Mouse (Mus musculus) MEL (cell line): ENCODE data around the gene Ndufaf3. TPM values are rescaled to one million over a fixed set of nuclear protein-coding genes. Genes with fewer than 3 reads are reported as not detected.

ENCODE experiments used
- DNase-seq: peaks from one replicate; pipeline ENCODE4 v3.0.0; 2011; ENCODE audit warnings: low read depth, low spot score
- H3K27ac ChIP-seq: 2 replicates; pipeline ENCODE4 v1.5.1; 2012; ENCODE audit warnings: low read depth, mild to moderate bottlenecking, control low read depth, low read length, moderate library complexity; ENCODE audit not compliant: control insufficient read depth
- H3K27me3 ChIP-seq, 2 experiments: fragments of 150-350 bp in 1 of 2; sonication (generic) in 1 of 2; 2 replicates each; pipeline ENCODE4 v1.6.1; 2012; ENCODE audit warnings: low read length in 2 of 2, mild to moderate bottlenecking in 2 of 2, improper control_type of control experiment in 1 of 2, moderate library complexity in 1 of 2; ENCODE audit not compliant: insufficient read depth in 2 of 2, control insufficient read depth in 1 of 2
- H3K36me3 ChIP-seq, 2 experiments: 2 replicates each; pipeline ENCODE4 v1.6.1; 2012 to 2014; ENCODE audit warnings: low read length in 2 of 2, improper control_type of control experiment in 1 of 2, inconsistent platforms in 1 of 2, mild to moderate bottlenecking in 1 of 2; ENCODE audit not compliant: insufficient read depth in 2 of 2, control insufficient read depth in 1 of 2
- H3K4me1 ChIP-seq, 2 experiments: fragments of 150-350 bp in 1 of 2; sonication (generic) in 1 of 2; 2 replicates each; pipeline ENCODE4 v1.6.1; 2012; ENCODE audit warnings: low read length in 2 of 2, improper control_type of control experiment in 1 of 2, mild to moderate bottlenecking in 1 of 2; ENCODE audit not compliant: insufficient read depth in 2 of 2, control insufficient read depth in 1 of 2
- H3K4me3 ChIP-seq, 2 experiments: fragments of 150-350 bp in 1 of 2; sonication (generic) in 1 of 2; 2 replicates each; pipeline ENCODE4 v1.5.1; 2012; ENCODE audit warnings: low read depth in 2 of 2, low read length in 2 of 2, mild to moderate bottlenecking in 2 of 2, moderate library complexity in 2 of 2, control low read depth in 1 of 2, improper control_type of control experiment in 1 of 2; ENCODE audit not compliant: control insufficient read depth in 1 of 2, insufficient read depth in 1 of 2
- H3K79me2 ChIP-seq: 2 replicates; pipeline ENCODE4 v1.6.1; 2012; ENCODE audit warnings: mild to moderate bottlenecking, low read length, moderate library complexity; ENCODE audit not compliant: control insufficient read depth, poor library complexity, insufficient read depth
- H3K9ac ChIP-seq: 2 replicates; pipeline ENCODE4 v1.6.1; 2012; ENCODE audit warnings: low read depth, mild to moderate bottlenecking, control low read depth, low read length, moderate library complexity; ENCODE audit not compliant: control insufficient read depth, poor library complexity, severe bottlenecking
- H3K9me3 ChIP-seq: fragments of 150-350 bp; sonication (generic); replicated peaks from 2 replicates; pipeline ENCODE4 v1.6.1; 2012; ENCODE audit warnings: mild to moderate bottlenecking, low read length, improper control_type of control experiment, moderate library complexity; ENCODE audit not compliant: insufficient read depth
- ELF1 ChIP-seq: IDR thresholded peaks from 2 replicates; pipeline ENCODE4 v1.6.1; 2014; ENCODE audit warnings: low read depth, mild to moderate bottlenecking, inconsistent platforms, low read length, improper control_type of control experiment, moderate library complexity
- EP300 ChIP-seq, 2 experiments: IDR thresholded peaks; 2 replicates each; pipeline ENCODE4 v1.6.1; 2011; ENCODE audit warnings: improper control_type of control experiment in 2 of 2, low read length in 2 of 2, low read depth in 1 of 2, mild to moderate bottlenecking in 1 of 2
- ETS1 ChIP-seq: IDR thresholded peaks from 2 replicates; pipeline ENCODE4 v1.6.1; 2012; ENCODE audit warnings: low read depth, mild to moderate bottlenecking, inconsistent platforms, low read length, improper control_type of control experiment, moderate library complexity
- JUND ChIP-seq: IDR thresholded peaks from 2 replicates; pipeline ENCODE4 v1.6.1; 2011; ENCODE audit warnings: low read depth, mild to moderate bottlenecking, improper control_type of control experiment, low read length
- KAT2A ChIP-seq: conservative IDR thresholded peaks from 2 replicates; pipeline ENCODE4 v1.6.1; 2012; ENCODE audit warnings: low read depth, low read length, improper control_type of control experiment, inconsistent platforms
- MAFK ChIP-seq: IDR thresholded peaks from 2 replicates; pipeline ENCODE4 v1.6.1; 2011; ENCODE audit warnings: low read depth, mild to moderate bottlenecking, low read length, improper control_type of control experiment, borderline replicate concordance
- MAX ChIP-seq: IDR thresholded peaks from 2 replicates; pipeline ENCODE4 v1.6.1; 2011; ENCODE audit warnings: low read length, improper control_type of control experiment
- MAZ ChIP-seq: IDR thresholded peaks from 2 replicates; pipeline ENCODE4 v1.6.1; 2012; ENCODE audit warnings: low read depth, mild to moderate bottlenecking, inconsistent platforms, low read length, improper control_type of control experiment
- MXI1 ChIP-seq: IDR thresholded peaks from 2 replicates; pipeline ENCODE4 v1.6.1; 2011; ENCODE audit warnings: mild to moderate bottlenecking, low read depth, low read length, improper control_type of control experiment
- NELFE ChIP-seq: IDR thresholded peaks from 2 replicates; pipeline ENCODE4 v1.6.1; 2011; ENCODE audit warnings: low read depth, low read length, improper control_type of control experiment
- NRF1 ChIP-seq: IDR thresholded peaks from 2 replicates; pipeline ENCODE4 v1.6.1; 2014; ENCODE audit warnings: low read depth, mild to moderate bottlenecking, inconsistent platforms, low read length, improper control_type of control experiment, moderate library complexity; ENCODE audit not compliant: poor library complexity, insufficient read depth, severe bottlenecking
- POLR2A ChIP-seq, 2 experiments: IDR thresholded peaks; 2 replicates each; pipeline ENCODE4 v1.6.1; 2011 to 2012; ENCODE audit warnings: low read length in 2 of 2, mild to moderate bottlenecking in 2 of 2, control low read depth in 1 of 2, improper control_type of control experiment in 1 of 2, low read depth in 1 of 2, moderate library complexity in 1 of 2; ENCODE audit not compliant: control insufficient read depth in 1 of 2, insufficient read depth in 1 of 2, poor library complexity in 1 of 2
- RAD21 ChIP-seq: IDR thresholded peaks from 2 replicates; pipeline ENCODE4 v1.6.1; 2011; ENCODE audit warnings: mild to moderate bottlenecking, low read depth, low read length, improper control_type of control experiment
- RCOR1 ChIP-seq: IDR thresholded peaks from 2 replicates; pipeline ENCODE4 v1.6.1; 2012; ENCODE audit warnings: low read depth, mild to moderate bottlenecking, inconsistent platforms, low read length, improper control_type of control experiment
- SIN3A ChIP-seq: IDR thresholded peaks from 2 replicates; pipeline ENCODE4 v1.6.1; 2012; ENCODE audit warnings: low read length, improper control_type of control experiment, inconsistent platforms
- TBP ChIP-seq: IDR thresholded peaks from 2 replicates; pipeline ENCODE4 v1.8.0; 2011; ENCODE audit warnings: low read depth, low read length, improper control_type of control experiment
- USF2 ChIP-seq, 2 experiments: IDR thresholded peaks; 2 replicates each; pipeline ENCODE4 v1.6.1; 2011 to 2012; ENCODE audit warnings: improper control_type of control experiment in 2 of 2, low read length in 2 of 2, borderline replicate concordance in 1 of 2, inconsistent platforms in 1 of 2, low read depth in 1 of 2, mild to moderate bottlenecking in 1 of 2; ENCODE audit not compliant: insufficient read depth in 1 of 2
- ZC3H11A ChIP-seq: IDR thresholded peaks from 2 replicates; pipeline ENCODE4 v1.6.1; 2012; ENCODE audit warnings: low read depth, mild to moderate bottlenecking, inconsistent platforms, low read length, improper control_type of control experiment
- ZKSCAN1 ChIP-seq: IDR thresholded peaks from 2 replicates; pipeline ENCODE4 v1.6.1; 2012; ENCODE audit warnings: low read depth, mild to moderate bottlenecking, inconsistent platforms, low read length, improper control_type of control experiment, moderate library complexity
- ZMIZ1 ChIP-seq: IDR thresholded peaks from 2 replicates; pipeline ENCODE4 v1.6.1; 2012; ENCODE audit warnings: low read depth, mild to moderate bottlenecking, inconsistent platforms, low read length, improper control_type of control experiment, moderate library complexity
- polyA plus RNA-seq, 2 experiments: library from polyadenylated mRNA; stranded (reverse) in 1 of 2; unstranded in 1 of 2; fragments of >175 nt in 1 of 2; fragments of >200 nt in 1 of 2; gene quantifications; 2 replicates each; pipeline versions ENCODE4 v1.2.1 to v1.2.4; 2012; ENCODE audit warnings: low replicate concordance in 2 of 2, low read depth in 1 of 2; ENCODE audit not compliant: insufficient read length in 2 of 2, insufficient read depth in 1 of 2, missing spikeins in 1 of 2
- total RNA-seq: library from RNA; depleted of rRNA; stranded (reverse); fragments of 300-350 nt; gene quantifications from 2 replicates; pipeline ENCODE4 v1.2.3, GENCODE M21; 2012

The Ndufaf3 gene
- total and polyA plus RNA-seq, 3 experiments: 38.0 to 66.8 TPM; not detected in 1

GRCm38 (mm10) chr9:108594354-108594753 is 27.1 kb upstream of the Ndufaf3 start:
- Histone ChIP-seq H3K4me1 (0 out of 4 replicates have a peak, but pooled peaks cover 0 to 2% of the 10 kb centered on the region in 2 experiments), H3K4me3 (no peak overlapping the region), H3K79me2 (no peaks in the 10 kb centered on the region), H3K9ac (no peak overlapping the region), H3K27ac (no peak overlapping the region), H3K36me3 (no peaks in the 10 kb centered on the region; a peak in 1 of 4 replicates), H3K27me3 (no peaks in the 10 kb centered on the region), H3K9me3 (no peaks in the 10 kb centered on the region)
- TF ChIP-seq ETS1 (no peak), POLR2A (IDR thresholded peaks at IDR 0.05; ENCODE audit: control insufficient read depth in 1 of 2, insufficient read depth in 1 of 2, low read depth in 1 of 2, low read length in 2 of 2, poor library complexity in 1 of 2) (no peak), ZKSCAN1 (no peak), NRF1 (no peak), MAZ (no peak)
- DNase-seq: no peak

DNA sequence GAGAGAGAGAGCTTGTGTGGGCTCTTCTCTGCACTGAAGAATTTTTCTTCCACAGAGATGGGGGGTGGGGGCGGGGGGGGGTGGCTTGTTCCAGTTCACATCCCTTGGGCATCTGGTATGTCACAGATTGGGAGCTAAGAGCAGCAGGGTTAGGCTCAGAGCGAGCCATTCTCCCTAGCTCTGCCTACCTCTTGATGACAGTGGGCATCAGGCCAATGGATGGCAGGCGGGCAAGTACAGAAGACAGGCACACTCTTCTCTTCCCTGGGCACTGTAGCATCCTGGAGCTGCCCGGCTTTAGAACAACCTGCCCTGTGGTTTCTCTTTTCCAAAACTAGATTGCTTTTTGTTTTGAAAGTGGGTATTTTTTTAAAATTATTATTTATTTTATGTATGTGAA is 24.2 kb upstream of the Ndufaf3 start:
- H3K36me3 ChIP-seq: no peaks in the 10 kb centered on the region; a peak in 1 of 4 replicates
- no peaks in the 10 kb centered on the region for H3K27me3 ChIP-seq
- H3K4me1 ChIP-seq: 0 out of 4 replicates have a peak, but pooled peaks cover 0 to 2% of the 10 kb centered on the region in 2 experiments
- no peak overlapping the region for H3K27ac ChIP-seq
- TF ChIP-seq USF2 (IDR thresholded peaks at IDR 0.05; ENCODE audit: borderline replicate concordance in 1 of 2, insufficient read depth in 1 of 2, low read depth in 1 of 2, low read length in 2 of 2) (no peak), EP300 (IDR thresholded peaks at IDR 0.05; ENCODE audit: low read depth in 1 of 2, low read length in 2 of 2) (no peak), ETS1 (no peak), RAD21 (no peak), MAZ (no peak), JUND (no peak), SIN3A (no peak), TBP (no peak), ELF1 (no peak), POLR2A (IDR thresholded peaks at IDR 0.05; ENCODE audit: control insufficient read depth in 1 of 2, insufficient read depth in 1 of 2, low read depth in 1 of 2, low read length in 2 of 2, poor library complexity in 1 of 2) (no peak), MXI1 (no peak), RCOR1 (no peak), NELFE (no peak), MAFK (no peak), ZMIZ1 (no peak), KAT2A (no peak), NRF1 (no peak), MAX (no peak), ZC3H11A (no peak)
- no peak for DNase-seq
- H3K9ac ChIP-seq: no peak overlapping the region
- no peaks in the 10 kb centered on the region for H3K79me2 ChIP-seq
- no peak overlapping the region for H3K4me3 ChIP-seq
- H3K9me3 ChIP-seq: no peaks in the 10 kb centered on the region
